Mouse (Mus musculus) embryonic facial prominence, embryonic 13.5 days (tissue): ENCODE measurements around the gene Kbtbd8. TPM values are rescaled to one million over a fixed set of nuclear protein-coding genes. Genes with fewer than 3 reads are reported as not detected.
A peak's percentile ranks its signal among the peaks of the same experiment; 100 is the strongest.

Experiments
- ATAC-seq: fragments of 200-750 bp; cut with Nextera tagmentation; 2 replicates; pipeline ENCODE4 v1.8.0; 2017; ENCODE audit warnings: low read depth; ENCODE audit not compliant: insufficient number of reproducible peaks, insufficient read depth, low FRiP score, low TSS enrichment
- H3K27ac ChIP-seq: fragments of 300-500 bp; sonication (generic); 2 replicates; pipeline ENCODE4 v1.5.1; 2015; ENCODE audit warnings: moderate library complexity, mild to moderate bottlenecking, inconsistent platforms
- H3K27me3 ChIP-seq: fragments of 300-500 bp; sonication (generic); 2 replicates; pipeline ENCODE4 v1.6.1; 2015; ENCODE audit warnings: mild to moderate bottlenecking, inconsistent platforms
- H3K36me3 ChIP-seq: fragments of 300-500 bp; sonication (generic); 2 replicates; pipeline ENCODE4 v1.6.1; 2015; ENCODE audit warnings: mild to moderate bottlenecking, inconsistent platforms
- H3K4me1 ChIP-seq: fragments of 300-500 bp; sonication (generic); 2 replicates; pipeline ENCODE4 v1.6.1; 2015; ENCODE audit warnings: inconsistent platforms
- H3K4me2 ChIP-seq: fragments of 300-500 bp; sonication (generic); 2 replicates; pipeline ENCODE4 v1.6.1; 2015; ENCODE audit warnings: moderate library complexity, mild to moderate bottlenecking, inconsistent platforms
- H3K4me3 ChIP-seq: fragments of 300-500 bp; sonication (generic); 2 replicates; pipeline ENCODE4 v1.5.1; 2015; ENCODE audit warnings: mild to moderate bottlenecking, inconsistent platforms
- H3K9ac ChIP-seq: fragments of 300-500 bp; sonication (generic); 2 replicates; pipeline ENCODE4 v1.6.1; 2015; ENCODE audit warnings: mild to moderate bottlenecking, inconsistent platforms
- H3K9me3 ChIP-seq: fragments of 300-500 bp; sonication (generic); 2 replicates; pipeline ENCODE4 v1.6.1; 2016; ENCODE audit warnings: inconsistent platforms
- WGBS: fragments of 180-500 bp; shearing (Covaris S2); methylation state at CpG from one replicate; pipeline ENCODE4 v1.1.7; 2015; ENCODE audit warnings: mixed read lengths; 5-methylcytosine and 5-hydroxymethylcytosine counted together
- polyA plus RNA-seq: library from polyadenylated mRNA; unstranded; fragments of >200 nt; fragmentation: Nextera tagmentation; extraction: Ambion mirVana; gene quantifications from 2 replicates; pipeline ENCODE4 v1.2.1, GENCODE M21; 2015

The Kbtbd8 gene
- polyA plus RNA-seq: 2.8 and 2.9 TPM in 2 replicates

- Histone ChIP-seq H3K27me3 (peaks cover 15% of the 10 kb centered on the region), H3K4me1 (peaks cover 9% of the 10 kb centered on the region), H3K36me3 (peaks cover under 1% of the 10 kb centered on the region; the same call in 1 of the 2 replicates), H3K27ac (peak within 1 kb of the TSS; percentile 74), H3K4me3 (peak within 1 kb of the TSS; percentile 77), H3K4me2 (peak within 1 kb of the TSS; percentile 63), H3K9ac (peak within 1 kb of the TSS; percentile 75), H3K9me3 (no peaks in the 10 kb centered on the region)
- WGBS: 24% methylated on average over 13 of the region's 13 CpGs
- no peak for ATAC-seq
Measured at GRCm38 (mm10) chr6:95116946-95117345, at the start of gene Kbtbd8. Kbtbd8 (plus strand) TSS chr6:95117240.

- H3K4me1 ChIP-seq: no peaks in the 10 kb centered on the region
- no peak for ATAC-seq
- WGBS: 90% methylated on average over 10 of the region's 10 CpGs
- H3K9ac ChIP-seq: no peak overlapping the region
- no peaks in the 10 kb centered on the region for H3K27me3 ChIP-seq
- H3K9me3 ChIP-seq: no peaks in the 10 kb centered on the region; the same call in 1 of the 2 replicates
- H3K4me3 ChIP-seq: no peak overlapping the region
- H3K4me2 ChIP-seq: no peak overlapping the region
- no peaks in the 10 kb centered on the region for H3K36me3 ChIP-seq
- H3K27ac ChIP-seq: no peak overlapping the region
Measured at GRCm38 (mm10) chr6:95069753-95070152, 47.3 kb upstream of the Kbtbd8 start.

- Histone ChIP-seq H3K27me3 (no peaks in the 10 kb centered on the region), H3K9me3 (no peaks in the 10 kb centered on the region), H3K4me3 (no peak overlapping the region), H3K9ac (no peak overlapping the region), H3K4me1 (no peaks in the 10 kb centered on the region), H3K27ac (no peak overlapping the region), H3K36me3 (no peaks in the 10 kb centered on the region), H3K4me2 (no peak overlapping the region)
- no peak for ATAC-seq
- WGBS: 50% methylated on average over 1 of the region's 1 CpGs
Measured at GRCm38 (mm10) chr6:95085276-95085675, 31.8 kb upstream of the Kbtbd8 start.

DNA sequence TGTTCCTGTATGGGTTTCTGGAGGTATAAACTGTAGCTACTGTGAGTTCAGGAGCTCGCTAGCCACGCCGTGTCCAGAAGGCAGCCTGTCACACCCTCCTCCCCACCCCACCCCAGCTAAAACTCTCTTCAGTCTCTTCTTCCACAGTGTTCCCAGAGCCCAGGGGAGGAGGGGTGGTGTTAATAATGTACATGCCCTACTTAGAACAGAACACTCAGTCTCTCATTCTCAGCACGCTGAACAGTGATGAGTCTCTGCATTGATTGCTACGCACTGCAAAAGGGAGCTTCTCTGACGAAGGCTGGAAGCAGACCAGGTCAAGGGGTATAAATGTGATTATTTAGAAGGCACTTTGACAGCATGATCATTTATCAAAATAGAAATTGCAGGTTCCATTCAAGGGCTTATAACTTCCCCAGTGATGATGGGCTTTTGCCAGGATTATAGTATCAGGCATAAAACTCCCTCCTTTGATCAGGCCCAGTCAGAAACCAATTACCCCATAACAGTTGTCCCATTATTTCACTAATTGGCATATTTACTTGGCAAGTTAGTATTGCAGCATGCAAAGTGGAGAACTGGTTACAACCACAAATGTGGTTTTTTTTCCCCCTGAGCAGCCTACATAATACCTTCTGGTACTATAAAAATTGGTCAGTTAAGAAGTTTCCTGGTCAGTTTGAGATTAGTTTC is 29.7 kb upstream of the Kbtbd8 start:
- H3K27me3 ChIP-seq: no peaks in the 10 kb centered on the region
- no peaks in the 10 kb centered on the region for H3K36me3 ChIP-seq
- ATAC-seq: no peak
- H3K4me1 ChIP-seq: no peaks in the 10 kb centered on the region
- 79% methylated on average over 6 of the region's 6 CpGs for WGBS
- H3K9me3 ChIP-seq: no peaks in the 10 kb centered on the region
- no peak overlapping the region for H3K4me2 ChIP-seq
- H3K27ac ChIP-seq: no peak overlapping the region
- no peak overlapping the region for H3K9ac ChIP-seq
- no peak overlapping the region for H3K4me3 ChIP-seq

GRCm38 (mm10) chr6:95088075-95088474 is 29.0 kb upstream of the Kbtbd8 start:
- no peak for ATAC-seq
- H3K9ac ChIP-seq: no peak overlapping the region
- no peaks in the 10 kb centered on the region for H3K4me1 ChIP-seq
- H3K27ac ChIP-seq: no peak overlapping the region
- H3K4me3 ChIP-seq: no peak overlapping the region
- no peaks in the 10 kb centered on the region for H3K9me3 ChIP-seq
- no peak overlapping the region for H3K4me2 ChIP-seq
- H3K36me3 ChIP-seq: no peaks in the 10 kb centered on the region
- WGBS: 46% methylated on average over 4 of the region's 4 CpGs
- no peaks in the 10 kb centered on the region for H3K27me3 ChIP-seq

- WGBS: 50% methylated on average over 2 of the region's 2 CpGs
- Histone ChIP-seq H3K4me1 (peaks cover 4% of the 10 kb centered on the region; the same call in 1 of the 2 replicates), H3K4me2 (no peak overlapping the region), H3K9ac (no peak overlapping the region), H3K9me3 (no peaks in the 10 kb centered on the region), H3K4me3 (no peak overlapping the region), H3K27me3 (no peaks in the 10 kb centered on the region), H3K36me3 (no peaks in the 10 kb centered on the region), H3K27ac (no peak overlapping the region)
- no peak for ATAC-seq
Measured at GRCm38 (mm10) chr6:95094695-95095094, 22.3 kb upstream of the Kbtbd8 start.

- no peak overlapping the region for H3K4me3 ChIP-seq
- H3K9me3 ChIP-seq: no peaks in the 10 kb centered on the region
- WGBS: 20% methylated on average over 21 of the region's 21 CpGs
- no peak overlapping the region for H3K9ac ChIP-seq
- 0 out of 2 replicates have a peak overlapping the region, but pooled peaks have one; percentile 17 for H3K4me2 ChIP-seq
- no peaks in the 10 kb centered on the region for H3K27me3 ChIP-seq
- ATAC-seq: no peak
- peaks cover 4% of the 10 kb centered on the region; the same call in 1 of the 2 replicates for H3K4me1 ChIP-seq
- H3K27ac ChIP-seq: no peak overlapping the region
- H3K36me3 ChIP-seq: no peaks in the 10 kb centered on the region
Measured at GRCm38 (mm10) chr6:95098366-95099109, 18.5 kb upstream of the Kbtbd8 start.

DNA sequence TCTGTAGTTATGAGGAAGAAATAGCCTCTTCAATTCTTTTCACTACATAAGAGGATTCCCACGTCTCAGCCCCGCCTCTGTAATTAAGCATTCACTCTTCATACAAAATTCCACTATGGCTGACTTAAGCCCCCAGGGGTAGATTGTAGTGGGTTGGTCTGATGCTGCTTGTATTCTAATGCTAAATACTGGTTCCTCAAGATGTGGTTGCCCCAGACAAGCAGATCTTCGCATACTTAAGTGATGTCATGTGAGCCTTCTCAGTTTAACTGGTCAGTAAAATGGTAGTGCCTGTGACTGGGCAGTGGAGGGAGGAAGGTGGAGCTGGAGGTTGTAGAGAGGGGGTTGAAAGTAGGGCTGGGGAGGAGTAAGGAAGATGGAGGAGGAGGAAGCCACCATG is 13.3 kb upstream of the Kbtbd8 start:
- no peak overlapping the region for H3K4me2 ChIP-seq
- 53% methylated on average over 3 of the region's 3 CpGs for WGBS
- H3K36me3 ChIP-seq: no peaks in the 10 kb centered on the region
- H3K9me3 ChIP-seq: no peaks in the 10 kb centered on the region
- H3K27ac ChIP-seq: no peak overlapping the region
- H3K27me3 ChIP-seq: no peaks in the 10 kb centered on the region
- H3K9ac ChIP-seq: no peak overlapping the region
- no peak overlapping the region for H3K4me3 ChIP-seq
- ATAC-seq: no peak
- H3K4me1 ChIP-seq: peaks cover under 1% of the 10 kb centered on the region; the same call in 1 of the 2 replicates

DNA sequence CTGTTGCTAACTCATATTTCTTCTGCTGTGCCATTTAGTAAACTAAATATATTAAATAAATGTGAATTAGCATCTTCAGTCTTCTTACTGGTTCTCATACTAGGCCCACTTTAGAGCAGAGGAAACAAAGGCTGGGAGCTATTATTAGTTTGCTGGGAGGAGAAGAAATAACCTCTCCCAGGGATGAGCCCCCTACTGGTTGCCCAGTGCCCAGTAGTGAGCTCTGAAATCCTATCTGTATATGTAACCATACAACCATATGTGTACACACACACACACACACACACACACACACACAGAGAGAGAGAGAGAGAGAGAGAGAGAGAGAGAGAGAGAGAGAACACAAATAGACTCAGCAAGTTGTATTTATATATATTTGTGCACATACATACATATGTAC is 8.6 kb upstream of the Kbtbd8 start:
- H3K36me3 ChIP-seq: no peaks in the 10 kb centered on the region
- no peaks in the 10 kb centered on the region for H3K9me3 ChIP-seq
- H3K4me1 ChIP-seq: no peaks in the 10 kb centered on the region
- no peak overlapping the region for H3K9ac ChIP-seq
- H3K4me2 ChIP-seq: no peak overlapping the region
- H3K27ac ChIP-seq: no peak overlapping the region
- H3K4me3 ChIP-seq: no peak overlapping the region
- ATAC-seq: no peak
- H3K27me3 ChIP-seq: no peaks in the 10 kb centered on the region

- Histone ChIP-seq H3K4me3 (no peak overlapping the region), H3K4me1 (no peaks in the 10 kb centered on the region), H3K9ac (no peak overlapping the region), H3K4me2 (no peak overlapping the region), H3K36me3 (no peaks in the 10 kb centered on the region), H3K9me3 (no peaks in the 10 kb centered on the region), H3K27ac (no peak overlapping the region), H3K27me3 (no peaks in the 10 kb centered on the region)
- WGBS: 87% methylated on average over 6 of the region's 6 CpGs
- no peak for ATAC-seq
Measured at GRCm38 (mm10) chr6:95109691-95110450, 7.2 kb upstream of the Kbtbd8 start.

DNA sequence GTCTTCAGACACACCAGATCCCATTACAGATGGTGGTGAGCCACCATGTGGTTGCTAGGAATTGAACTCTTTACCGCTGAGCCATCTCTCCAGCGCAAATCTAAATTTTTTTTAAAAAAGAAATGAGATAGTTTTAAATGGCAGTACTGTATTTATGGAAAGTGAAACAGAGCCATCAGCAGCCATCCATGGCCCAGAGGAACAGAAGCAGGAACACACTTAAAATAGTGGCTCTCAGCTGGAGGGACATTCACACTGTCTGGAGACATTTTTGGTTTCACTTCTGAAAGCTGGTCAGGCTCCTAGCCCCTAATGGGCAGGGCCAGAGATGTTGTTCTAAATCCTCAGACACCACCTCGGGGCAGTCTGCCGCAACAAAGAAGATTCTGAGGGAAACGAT is 5.0 kb upstream of the Kbtbd8 start:
- Histone ChIP-seq H3K4me1 (peaks cover 2% of the 10 kb centered on the region), H3K9ac (no peak overlapping the region), H3K27ac (no peak overlapping the region), H3K36me3 (no peaks in the 10 kb centered on the region), H3K4me3 (no peak overlapping the region), H3K9me3 (no peaks in the 10 kb centered on the region), H3K4me2 (no peak overlapping the region), H3K27me3 (peaks cover 8% of the 10 kb centered on the region; the same call in 1 of the 2 replicates)
- WGBS: 50% methylated on average over 5 of the region's 5 CpGs
- no peak for ATAC-seq
